Mouse (Mus musculus) T-helper 1 cell (primary cell): ENCODE results near the gene Fahd2a.

ENCODE experiments used
- in situ Hi-C: fragments of 300-600 bp; cut with MboI, MseI; formaldehyde crosslinking; loops from one replicate; pipeline ENCODE4 v1.15.1; 2025; ENCODE audit warnings: high pct_unique_total_duplicates

Fahd2a gene

DNA sequence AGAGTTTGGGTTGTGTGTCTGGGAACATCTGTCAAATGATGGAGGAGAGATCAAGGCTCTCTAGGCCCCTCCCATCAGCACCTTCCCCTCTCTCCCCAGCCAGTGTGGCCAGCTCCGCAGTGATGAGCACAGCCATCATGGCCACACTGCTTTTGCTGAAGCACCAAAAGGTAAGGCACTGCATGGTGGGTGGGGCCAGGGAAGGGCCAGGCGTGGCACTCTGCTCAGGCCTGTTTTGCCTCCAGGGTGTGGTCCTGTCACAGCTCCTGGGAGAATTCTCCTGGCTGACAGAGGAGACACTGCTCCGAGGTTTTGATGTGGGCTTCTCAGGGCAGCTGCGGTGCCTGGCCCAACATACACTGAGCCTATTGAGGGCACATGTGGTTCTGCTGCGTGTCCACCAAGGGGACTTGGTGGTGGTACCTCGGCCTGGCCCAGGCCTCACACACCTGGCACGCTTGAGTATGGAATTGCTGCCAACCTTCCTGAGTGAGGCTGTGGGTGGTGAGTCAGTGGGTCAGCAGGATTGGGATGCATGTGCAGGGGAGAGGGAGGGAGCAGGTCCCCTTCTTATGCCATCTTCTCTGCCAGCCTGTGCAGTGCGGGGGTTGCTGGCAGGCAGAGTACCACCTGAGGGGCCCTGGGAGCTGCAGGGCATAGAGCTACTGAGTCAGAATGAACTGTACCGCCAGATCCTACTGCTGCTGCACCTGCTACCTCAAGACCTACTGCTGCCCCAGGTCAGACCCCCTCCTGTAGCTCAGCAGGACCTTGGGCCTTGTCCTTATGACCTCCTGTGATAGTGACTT, 10.7 kb downstream of the Fahd2a start:
- in situ Hi-C loops = loop anchor here (25.0 kb wide), 1 partner anchor 146 kb away; no protein-coding TSS in a partner anchor

DNA sequence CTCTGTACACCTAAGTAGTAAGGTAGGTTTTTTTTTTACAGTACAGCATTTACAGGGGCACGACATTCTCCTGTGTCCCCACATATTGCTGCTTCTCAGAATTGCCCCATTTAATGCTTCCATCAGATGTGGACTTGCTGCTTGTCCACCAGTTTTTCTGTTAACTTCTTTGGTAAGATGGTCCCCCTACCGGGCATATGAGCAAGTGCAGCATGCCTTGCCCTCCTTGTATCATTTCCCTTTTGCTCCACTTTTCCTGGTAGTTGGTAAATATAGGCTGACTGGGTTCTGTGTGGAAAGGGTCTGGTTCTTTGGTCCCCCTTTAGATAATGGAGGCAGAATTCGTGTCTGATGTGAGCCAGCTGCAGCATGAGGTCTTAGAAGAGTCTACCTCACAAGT, 14.1 kb downstream of the Fahd2a start:
- in situ Hi-C loops = loop anchor here (25.0 kb wide), 1 partner anchor 143 kb away; no protein-coding TSS in a partner anchor

GRCm38 (mm10) chr2:127424977-127425376, 19.4 kb downstream of the Fahd2a start, which contains the start of gene Gpat2:
Gene Gpat2, plus strand, starts transcription at chr2:127425199.
- in situ Hi-C loops = loop anchor here (5.0 to 25.0 kb wide), 3 partner anchors 68 to 440 kb away; no protein-coding TSS in a partner anchor

DNA sequence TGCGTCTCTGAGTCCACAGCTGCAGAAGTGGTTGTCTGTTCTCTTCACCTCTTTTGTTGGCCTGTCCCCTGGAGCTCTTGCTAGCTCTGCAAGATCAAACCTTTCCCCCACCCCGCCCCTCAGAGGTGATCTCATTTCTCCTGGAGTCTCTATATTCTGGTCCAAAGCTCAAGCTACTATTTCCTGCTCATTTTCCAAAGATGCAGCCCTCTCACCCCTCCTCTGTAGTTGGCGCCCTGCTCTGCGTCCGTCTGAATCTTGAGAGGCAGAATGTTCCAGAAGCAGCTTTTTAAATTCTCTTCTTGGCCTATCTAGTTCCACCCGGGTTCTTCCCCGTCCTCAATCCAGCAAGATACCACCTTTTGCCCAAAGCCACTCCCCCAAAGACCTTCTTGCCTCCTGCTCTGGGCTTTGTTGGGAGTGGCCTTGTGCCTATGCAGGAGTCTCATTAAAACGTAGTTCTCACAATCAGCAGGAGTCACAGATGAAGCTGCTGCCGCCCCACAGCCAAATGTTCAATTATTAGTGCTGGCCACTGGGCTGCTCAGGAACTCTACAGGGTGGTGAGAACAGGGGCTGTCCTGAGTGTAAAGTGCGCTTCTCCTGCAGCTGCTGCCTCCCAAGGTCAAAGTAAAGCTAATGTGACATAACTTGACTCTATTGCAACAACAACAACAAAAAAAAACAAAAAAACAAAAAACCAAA, 25.9 kb downstream of the Fahd2a start:
- in situ Hi-C loops = no loop called here

DNA sequence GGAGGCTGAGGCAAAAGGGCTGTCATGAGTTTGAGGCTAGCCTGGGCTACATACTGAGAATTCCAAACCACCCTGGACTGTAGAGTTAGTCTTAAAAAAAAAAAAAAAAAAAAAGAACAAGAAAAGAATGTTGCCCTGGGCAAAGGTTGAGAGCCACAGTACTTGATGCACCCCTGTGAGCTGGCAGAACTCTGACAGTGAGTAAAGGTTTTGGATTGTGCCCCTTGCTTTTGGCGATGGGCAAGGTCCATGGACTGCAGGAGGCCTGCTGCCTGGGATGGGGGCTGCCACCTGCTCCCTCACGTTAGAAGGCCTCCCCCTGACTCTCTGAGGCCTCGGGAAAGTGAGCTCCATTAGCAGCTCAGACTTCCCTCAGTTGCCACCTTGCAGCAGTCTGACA, 27.7 kb downstream of the Fahd2a start:
- in situ Hi-C loops = no loop called here

- in situ Hi-C loops = no loop called here
Observed at GRCm38 (mm10) chr2:127415806-127416205, 28.6 kb downstream of the Fahd2a start.

GRCm38 (mm10) chr2:127411126-127411525, 33.2 kb downstream of the Fahd2a start:
- in situ Hi-C loops = no loop called here

DNA sequence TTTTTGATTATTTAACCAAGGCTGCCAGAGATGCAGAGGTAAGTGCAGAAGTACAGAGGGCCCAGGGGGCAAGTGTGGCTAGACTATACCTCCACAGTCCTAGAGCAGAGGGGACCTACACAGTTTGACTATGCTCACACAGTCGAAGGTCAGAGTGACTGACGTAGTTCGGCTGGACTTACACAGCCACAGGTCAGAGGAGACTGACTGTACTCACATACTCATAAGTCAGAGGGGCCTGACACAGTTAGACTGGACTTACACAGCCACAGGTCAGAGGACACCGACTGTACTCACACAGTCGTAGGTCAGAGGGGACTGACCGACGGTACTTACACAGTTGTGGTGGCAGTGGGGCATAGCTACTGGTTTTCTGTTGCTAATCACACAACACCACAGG, 45.6 kb downstream of the Fahd2a start:
- in situ Hi-C loops = loop anchor here (25.0 kb wide), 1 partner anchor 1339 kb away; no protein-coding TSS in a partner anchor

DNA sequence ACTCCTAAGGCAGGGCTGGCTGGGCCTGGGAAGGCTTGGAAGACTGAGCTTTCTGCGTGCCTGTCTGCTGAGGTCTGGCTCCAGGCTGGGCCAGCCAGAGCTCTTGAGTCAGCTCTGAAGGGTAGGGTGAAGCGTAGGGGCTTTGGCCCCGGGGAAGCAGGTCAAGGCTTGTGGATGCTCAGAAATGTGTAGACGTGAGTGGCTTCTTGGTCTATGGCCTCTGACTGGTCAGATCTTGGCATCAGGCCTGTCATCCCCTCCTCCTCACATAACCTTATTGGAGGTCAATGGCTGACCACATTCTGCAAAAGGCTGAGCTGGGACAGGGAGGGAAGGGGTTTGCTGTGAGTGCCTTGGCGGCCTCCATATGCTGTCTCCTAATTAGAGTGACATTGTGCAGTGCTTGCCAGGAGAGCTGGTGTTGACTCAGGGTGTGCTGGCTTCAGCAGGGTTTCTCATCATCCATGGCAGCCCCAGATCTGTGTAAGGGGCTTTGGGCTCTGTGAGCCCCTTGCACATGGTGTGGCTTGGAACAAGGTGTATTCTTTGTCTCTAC, 49.7 kb downstream of the Fahd2a start:
- in situ Hi-C loops = loop anchor here (25.0 kb wide), 1 partner anchor 1343 kb away; no protein-coding TSS in a partner anchor

- in situ Hi-C loops = loop anchor here (25.0 kb wide), 1 partner anchor 1346 kb away; no protein-coding TSS in a partner anchor
Observed at GRCm38 (mm10) chr2:127391323-127391722, 53.0 kb downstream of the Fahd2a start.

DNA sequence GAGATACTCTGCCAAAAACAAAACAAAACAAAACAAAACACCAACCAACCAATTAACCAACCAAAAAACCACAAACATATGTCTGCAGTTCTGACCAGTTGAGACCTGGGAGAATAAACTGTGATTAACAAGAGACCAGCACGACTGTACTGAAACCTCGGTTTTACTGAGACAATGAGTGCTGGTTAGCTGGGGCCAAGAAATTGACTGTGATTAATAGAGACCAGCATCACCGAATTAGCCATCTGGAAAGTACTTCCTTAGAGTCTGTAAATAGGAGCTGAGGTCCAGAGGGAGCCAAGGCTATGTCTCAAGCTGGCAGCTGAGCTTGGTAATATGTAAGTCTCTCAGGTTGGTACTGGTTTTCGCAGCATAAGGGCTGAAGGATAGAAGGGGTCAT, 53.5 kb downstream of the Fahd2a start:
- in situ Hi-C loops = loop anchor here (25.0 kb wide), 1 partner anchor 1346 kb away; no protein-coding TSS in a partner anchor

DNA sequence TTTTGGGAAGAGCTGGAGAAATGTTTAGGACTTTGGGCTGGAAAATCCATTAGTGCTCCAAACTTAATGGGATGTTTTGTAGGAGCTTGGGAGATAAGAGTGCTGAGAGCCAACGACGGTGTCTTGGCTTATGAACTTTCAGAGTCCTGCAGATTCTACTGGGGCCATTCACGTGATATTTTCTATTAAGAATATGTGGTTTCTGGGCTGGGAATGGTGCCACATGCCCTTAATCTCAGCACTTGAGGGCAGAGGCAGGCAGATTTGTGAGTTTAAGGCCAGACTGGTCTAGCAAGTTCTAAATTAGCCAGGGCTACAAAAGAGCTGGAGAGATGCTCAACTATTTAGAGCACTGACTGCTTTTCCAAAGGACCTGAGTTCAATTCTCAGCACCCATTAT, 54.0 kb downstream of the Fahd2a start:
- in situ Hi-C loops = loop anchor here (25.0 kb wide), 1 partner anchor 1347 kb away; no protein-coding TSS in a partner anchor

DNA sequence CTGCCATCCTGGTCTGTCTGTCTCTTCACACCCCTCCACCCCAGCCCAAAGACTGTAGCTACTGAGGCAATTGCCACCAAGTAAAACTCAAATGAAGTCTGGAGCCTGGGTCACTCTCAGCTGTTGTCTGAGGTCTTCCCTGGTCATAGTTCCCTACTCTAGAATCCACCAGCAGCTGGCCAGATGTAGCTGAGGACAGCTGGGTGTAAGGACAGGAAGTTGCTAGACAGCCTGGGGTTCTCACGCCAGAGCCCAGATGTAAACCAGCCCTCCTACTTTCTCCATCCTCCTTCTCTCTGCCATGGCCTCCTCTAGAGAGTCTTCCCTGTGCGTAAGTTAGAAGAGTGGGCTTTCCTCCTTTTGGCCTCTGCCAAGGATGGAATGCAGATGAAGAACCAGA, 56.8 kb downstream of the Fahd2a start:
- in situ Hi-C loops = loop anchor here (25.0 kb wide), 1 partner anchor 1350 kb away; no protein-coding TSS in a partner anchor
